Mouse (Mus musculus) cerebellum, postnatal 10 days (tissue): ENCODE data around the gene Rab34.

ENCODE experiments used
- DNase-seq, 2 experiments: peaks; one replicate each; pipeline ENCODE4 v3.0.0; 2021; ENCODE audit warnings: mixed read lengths in 2 of 2

The Rab34 gene

DNA sequence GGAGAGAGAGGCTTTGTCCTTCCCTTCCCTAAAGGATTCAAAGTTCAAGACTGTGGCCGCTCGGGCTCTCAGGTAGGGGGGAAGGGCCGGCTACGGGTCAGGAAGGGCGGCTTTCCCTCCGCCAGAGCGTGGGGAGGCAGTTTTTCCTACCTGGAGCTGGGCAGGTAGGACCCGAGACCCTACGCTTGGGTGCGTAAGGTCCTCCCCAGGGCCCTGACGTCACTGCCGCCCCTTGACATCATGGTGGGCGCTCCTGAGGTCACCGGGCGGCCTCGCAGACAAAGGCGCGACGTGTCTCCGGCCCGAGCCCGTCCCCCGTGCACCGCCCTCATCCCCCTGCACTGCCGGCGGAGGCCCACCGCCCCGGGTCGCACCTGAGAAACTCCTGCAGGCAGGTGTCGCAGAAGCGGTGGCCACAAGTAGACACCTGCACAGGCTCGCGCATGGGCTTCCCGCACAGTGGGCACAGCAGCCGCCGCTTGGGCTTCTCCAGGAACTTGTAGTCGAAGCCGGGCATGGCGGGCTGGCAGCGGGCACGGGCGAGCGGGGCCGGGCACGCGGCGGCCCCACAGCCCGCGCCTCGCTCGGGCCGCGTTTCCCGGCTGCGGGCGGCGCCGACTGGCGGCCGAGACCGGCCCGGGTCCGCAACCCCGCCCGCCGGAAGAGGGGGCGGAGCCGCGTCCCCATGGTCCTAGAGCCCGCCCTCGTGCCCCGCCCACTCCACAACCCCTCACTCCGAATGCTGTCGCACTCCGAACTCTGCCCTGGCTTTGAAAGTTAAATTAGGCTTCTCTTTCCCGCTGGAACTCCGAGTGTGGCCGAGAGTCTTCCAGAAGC, 23.1 kb upstream of the Rab34 start, which contains the start of gene Traf4:
Traf4 (minus strand) TSS at position 666 of the 837 bp plus-strand sequence.
- peak; percentile 90 to 94 for DNase-seq

DNA sequence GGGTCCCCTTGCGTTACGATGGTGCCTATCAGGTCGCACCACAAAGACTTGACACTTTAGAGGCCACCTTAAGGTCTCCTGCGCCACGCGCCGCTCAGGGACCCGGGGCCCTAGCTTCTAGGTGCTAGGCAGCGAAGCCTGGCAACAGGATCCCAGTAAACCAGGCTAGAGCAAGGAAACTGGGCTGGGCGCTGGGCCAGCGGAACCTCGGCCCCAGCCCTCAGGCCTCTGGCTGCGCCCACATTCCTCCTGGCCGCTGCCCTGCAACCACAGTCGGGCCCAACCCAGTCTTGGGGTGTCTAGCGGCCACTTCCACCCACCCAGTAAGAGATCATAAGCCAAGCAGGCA, 22.5 kb upstream of the Rab34 start:
- DNase-seq, result peak in 1 of 2 experiments; percentile 69

DNA sequence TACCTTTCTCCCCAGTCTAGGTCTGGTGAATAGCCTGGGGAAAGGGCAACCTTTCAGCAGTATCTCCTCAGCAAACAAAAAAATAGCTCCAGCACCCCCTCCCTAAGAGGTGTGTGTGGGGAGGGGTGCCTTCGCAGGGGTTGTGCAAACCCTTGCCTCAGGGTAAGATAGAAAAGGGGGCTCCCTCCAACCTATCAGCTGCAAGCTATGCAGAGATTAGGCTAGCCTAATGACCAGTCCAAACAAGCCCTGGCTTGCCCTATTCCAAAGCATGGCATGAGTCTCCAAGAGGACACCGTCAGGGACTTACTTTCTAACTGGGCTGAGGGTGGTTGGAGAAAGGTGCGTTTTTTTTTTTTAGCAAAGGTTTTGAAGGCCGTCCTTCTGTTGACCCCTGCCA, 22.1 kb upstream of the Rab34 start:
- no peak for DNase-seq

DNA sequence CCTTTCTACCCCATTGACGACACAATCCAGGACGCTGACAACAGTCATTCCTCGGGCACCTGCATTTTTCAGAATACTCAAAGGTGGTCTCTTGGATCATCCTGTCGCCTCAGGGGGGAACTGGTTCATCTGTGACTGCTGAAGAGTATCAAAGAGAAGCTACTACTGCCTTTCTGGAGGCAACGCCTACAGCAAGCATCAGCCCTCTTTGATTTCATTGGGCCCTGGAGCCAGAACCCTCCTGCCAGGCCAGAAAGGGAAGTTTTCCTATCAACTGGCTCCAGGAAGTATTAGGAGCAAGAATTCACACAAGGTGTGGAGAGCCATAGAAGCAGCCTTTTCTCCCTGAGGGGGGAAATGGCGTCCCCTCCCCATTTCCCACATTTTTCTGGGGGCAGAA, 21.6 kb upstream of the Rab34 start:
- DNase-seq, result no peak

DNA sequence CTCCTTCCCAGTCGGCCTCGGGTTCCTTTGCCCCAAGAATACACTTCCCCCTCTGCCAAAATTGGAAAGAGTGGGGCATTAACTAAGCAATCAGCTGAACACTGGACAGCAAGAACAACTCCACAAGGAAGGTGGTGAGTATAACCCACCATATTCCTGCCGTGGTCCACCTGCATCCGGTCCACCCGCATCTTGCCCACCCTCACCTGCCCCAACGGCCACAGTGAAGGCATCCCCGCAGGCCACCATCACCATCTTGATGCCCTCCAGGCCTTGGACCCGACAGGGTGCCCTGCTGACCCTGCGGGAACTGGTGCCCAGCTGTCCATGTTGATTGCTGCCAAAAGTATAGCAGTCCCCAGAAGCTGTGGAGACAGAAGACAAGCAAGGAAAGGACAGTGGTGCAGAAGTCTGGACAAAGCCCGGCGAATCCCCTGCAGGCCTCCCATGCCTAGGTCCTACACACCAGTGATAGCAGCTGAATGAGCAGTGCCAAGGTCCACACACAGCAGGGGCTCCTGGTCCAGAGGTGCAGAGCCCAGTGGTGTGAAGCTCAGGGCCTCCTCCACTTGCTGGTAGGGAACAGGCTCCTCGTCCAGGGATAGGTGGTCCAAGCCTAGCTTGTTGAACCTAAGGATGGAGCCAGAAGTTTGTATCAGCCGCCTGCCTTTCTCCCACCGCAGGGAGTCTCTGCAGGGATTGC, 20.8 kb upstream of the Rab34 start:
- no peak for DNase-seq

DNA sequence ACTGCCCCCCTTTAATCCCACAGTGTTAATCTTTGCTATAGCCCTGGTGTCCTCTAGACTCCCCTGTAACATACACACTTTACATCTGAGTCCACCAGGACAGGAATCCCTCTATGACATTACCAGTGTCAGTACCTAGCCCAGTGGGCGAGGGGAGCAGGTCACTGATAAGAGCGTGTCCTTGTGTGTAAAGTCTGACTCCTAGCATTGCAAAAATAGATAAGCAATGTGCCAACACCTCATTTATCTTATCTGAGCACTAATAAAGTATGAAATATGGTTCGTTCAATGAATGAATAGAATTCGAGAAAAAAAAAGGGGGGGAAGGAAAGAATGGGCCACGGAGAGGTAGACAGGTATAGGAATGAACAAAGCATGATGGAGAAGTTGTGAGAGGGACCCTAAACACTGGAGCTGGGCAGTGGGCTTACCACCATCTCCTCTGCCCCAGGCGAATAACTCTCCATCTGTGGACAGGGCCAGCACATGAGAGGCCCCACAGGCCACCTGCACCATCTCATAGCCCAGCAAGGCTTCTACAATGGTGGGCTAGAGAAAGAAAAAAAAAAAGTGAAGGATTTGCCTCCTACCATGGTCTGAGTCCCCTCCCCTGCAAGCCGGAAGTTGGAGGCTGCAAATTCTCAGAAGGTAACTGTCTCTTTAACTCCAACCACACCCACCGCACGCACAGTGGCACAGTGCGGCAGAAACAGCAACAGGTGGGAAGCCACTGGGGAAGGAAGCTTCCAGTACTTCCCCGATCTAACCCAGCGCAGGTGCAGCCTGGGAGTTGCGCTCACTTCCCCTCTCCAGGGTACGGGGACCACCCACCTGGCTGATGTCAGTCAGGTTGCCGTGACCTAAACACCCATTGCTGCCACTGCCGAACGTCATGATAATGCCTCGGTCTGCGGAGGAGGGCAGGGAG, 19.4 kb upstream of the Rab34 start:
- no peak for DNase-seq

DNA sequence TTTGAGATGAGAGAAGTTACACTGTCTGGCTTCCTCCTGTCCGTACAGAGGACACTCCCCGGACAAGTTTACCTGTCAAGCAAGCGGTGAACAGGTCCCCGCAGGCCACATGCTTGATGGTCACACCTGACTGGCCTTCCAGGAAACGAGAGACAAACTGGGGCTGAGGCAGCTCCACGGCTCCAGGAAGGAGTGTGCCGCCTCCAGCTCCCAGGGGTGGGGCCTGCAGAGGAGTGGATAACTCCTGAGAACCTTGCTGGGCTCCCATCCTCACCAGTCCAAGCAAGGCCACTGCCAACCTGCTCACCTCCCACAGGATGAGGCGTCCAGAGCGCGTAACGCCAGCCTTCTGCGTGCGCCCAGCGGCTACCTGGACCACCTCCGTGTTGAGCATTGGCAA, 17.9 kb upstream of the Rab34 start:
- DNase-seq, result no peak

DNA sequence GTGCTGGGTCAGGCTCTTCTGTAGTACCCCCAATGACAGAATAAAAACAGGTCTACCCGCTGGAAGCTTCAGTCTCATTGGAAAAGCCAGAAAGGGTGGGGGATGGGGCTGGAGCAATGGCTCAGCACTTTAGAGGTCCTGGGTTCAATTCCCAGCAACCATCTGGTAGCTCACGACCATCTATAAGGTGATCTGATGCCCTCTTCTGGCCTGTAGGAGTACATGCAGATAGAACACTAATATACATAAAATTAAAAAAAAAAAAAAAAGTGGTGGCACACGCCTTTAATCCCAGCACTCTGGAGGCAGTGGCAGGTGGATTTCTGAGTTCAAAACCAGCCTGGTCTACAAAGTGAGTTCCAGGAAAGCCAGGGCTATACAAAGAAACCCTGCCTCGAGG, 16.9 kb upstream of the Rab34 start:
- no peak for DNase-seq

DNA sequence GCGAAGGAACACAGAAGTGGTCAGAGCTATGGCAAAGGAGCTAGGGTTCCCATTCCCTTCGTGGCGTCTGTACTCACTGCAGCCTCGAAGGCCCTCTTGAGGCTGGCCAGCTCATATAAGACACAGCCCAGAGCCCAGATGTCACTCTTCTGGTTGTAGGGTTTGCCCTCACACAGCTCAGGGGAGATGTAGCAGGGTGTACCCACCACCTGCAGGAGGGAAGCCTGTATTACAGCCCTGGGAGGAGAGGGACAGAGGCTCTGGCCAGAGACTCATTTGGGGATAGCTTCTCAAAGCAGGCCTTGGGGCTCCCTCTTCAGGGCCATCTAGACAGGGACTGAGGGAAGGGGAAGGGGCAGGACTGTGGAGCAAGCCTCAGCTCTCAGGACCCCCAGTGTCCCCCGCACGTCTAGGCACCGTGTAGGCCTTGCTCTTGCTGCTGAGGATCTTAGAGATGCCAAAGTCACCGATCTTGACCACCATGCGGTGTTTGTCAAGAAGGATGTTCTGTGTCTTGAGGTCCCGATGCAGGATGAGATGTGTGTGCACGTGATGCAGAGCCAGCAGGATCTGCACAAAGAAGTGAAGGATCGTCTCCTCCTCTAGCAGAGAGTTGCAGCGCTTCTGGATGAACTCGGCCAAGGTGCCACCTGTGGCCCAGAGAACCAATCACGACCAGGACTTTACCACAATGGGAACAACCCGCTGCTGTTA, 16.0 kb upstream of the Rab34 start:
- no peak for DNase-seq

DNA sequence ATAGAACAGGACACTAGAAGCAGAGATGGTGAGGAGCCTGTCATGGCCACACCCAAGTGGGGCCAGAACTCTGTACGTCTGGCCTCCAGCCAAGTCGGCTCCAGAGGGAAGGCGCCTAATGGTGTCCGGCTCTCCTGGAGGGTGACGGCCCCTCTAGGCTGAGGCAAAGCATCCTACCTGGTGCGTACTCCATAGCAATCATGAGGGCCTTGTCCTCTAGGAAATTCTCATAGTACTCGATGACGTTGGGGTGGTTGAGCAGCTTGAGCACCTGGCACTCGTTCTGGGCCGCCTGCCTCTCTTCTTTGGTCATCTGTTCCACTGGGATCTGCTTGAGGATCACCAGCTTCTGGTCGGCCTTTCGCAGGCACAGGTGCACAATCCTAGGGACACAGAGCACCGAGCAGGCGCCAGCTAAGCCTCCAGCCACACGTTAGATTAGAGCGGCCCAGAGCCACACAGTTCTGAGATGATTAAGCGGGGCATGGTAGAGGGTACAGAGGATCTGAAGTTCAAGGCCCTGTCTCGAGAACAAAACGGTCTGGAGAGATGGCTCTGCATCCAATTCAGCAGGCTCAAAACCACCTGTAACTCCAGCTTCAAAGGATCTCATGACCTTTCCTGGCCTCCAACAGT, 15.4 kb upstream of the Rab34 start:
- no peak for DNase-seq

DNA sequence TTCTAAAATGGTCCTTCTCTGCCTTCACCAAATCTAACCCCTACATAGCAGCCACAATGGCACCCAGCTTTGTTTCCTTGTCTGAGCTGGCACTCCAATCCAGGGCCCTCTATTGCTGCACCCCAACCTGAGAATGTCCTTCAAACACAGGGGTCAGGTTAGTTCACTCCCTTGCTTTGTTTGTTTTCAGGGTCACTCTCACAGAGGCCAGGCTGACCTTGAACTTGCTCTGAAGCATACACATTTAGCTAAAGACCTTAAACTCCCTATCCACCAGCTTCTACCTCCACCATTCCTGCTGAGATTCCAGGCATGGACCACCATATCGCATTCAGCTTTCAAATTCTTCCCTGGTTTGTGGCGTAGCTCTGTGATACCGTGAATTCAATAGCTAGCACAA, 13.7 kb upstream of the Rab34 start:
- DNase-seq, result no peak

DNA sequence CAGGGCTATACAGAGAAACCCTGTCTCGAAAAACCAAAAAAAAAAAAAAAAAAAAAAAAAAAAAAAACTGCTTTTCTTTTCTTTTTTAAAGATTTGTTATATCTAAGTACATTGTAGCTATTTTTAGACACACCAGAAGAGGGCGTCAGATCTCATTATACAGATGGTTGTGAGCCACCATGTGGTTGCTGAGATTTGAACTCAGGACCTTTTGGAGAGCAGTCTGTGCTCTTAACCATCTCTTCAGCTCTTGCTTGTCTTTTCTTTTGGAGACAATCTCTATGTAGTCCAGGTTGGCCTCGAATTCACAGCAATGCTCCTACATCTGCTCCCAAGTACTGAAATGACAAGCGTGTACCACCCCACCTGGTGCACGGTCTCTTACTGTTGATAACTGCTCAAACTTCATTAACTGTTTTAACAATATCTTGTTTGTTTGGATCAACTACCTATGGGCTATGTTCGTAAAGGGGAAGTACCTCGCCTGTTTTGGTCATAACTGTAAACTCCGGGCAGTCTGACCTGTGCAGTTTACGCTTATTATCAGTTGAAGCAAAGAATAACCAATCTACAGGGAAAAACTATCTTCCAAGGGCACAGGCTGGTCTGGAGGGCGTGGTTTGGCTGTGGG, 12.3 kb upstream of the Rab34 start:
- no peak for DNase-seq

DNA sequence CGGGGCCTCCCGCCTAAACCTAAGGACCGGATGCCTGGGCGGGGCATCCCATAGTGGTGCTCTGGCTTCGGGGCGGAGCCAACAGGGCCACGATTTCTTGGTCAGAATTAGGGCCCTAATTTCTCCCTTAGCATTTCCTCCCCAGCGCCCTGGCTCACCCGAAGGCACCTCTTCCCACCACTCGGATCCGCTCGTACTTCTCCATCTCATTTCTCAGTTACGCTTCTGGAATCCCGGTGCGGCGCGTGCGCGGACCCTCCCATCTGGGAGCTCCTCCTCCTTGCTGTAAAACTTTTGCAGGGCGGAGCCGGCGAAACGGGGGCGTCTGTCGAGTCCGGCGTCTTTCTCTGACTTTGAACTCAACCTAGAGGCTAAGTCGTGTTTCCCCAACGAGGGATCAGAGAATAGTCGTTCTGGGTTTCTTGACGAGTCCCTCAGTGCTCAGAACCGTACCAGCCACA, 11.8 kb upstream of the Rab34 start, which contains the start of the genes Nek8 and Tlcd1:
Nek8 (minus strand) TSS at position 274 of the 461 bp plus-strand sequence.
Tlcd1 (plus strand) TSS at position 310 of the 461 bp plus-strand sequence.
- peak; percentile 84 to 90 for DNase-seq

DNA sequence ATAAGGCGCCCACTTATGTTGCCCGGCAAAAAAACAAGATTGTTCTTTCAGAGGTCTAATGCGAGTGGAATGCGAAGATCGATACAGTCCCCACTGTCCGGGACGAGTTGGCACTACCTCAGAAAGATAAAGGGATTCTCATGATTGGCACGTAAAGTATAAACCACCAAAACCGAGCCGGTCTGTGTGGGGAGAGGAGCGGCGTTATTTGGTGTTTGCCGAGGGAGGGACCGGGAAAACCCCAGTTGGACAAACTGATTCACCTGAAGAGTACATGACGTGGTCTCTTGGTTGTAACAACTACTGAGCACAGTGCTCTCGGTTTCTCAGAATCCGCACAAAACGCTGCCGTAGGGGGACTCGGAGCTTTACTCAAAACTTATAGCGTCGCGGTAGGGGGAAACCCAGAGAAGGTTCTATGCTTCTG, 11.3 kb upstream of the Rab34 start:
- DNase-seq, result no peak

DNA sequence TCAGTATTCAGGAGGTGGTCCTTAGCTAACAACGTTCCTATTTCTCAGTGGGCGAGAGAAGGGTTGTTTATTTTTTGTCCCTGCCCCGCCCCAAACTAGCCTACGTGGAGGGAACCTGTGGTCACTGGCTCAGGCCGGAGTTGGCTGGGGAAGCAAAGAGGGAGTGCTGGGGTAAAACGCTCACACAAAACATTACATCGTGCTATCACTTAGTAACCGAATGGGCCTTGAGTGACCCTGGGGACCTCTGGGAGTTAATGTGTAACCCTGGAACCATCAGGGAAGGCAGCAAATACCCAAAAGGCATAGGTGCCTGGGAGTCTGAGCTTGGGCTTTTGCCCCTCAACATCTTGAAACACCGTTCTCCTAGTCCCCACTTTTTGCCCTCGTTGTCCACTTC, 10.8 kb upstream of the Rab34 start:
- DNase-seq, result no peak

DNA sequence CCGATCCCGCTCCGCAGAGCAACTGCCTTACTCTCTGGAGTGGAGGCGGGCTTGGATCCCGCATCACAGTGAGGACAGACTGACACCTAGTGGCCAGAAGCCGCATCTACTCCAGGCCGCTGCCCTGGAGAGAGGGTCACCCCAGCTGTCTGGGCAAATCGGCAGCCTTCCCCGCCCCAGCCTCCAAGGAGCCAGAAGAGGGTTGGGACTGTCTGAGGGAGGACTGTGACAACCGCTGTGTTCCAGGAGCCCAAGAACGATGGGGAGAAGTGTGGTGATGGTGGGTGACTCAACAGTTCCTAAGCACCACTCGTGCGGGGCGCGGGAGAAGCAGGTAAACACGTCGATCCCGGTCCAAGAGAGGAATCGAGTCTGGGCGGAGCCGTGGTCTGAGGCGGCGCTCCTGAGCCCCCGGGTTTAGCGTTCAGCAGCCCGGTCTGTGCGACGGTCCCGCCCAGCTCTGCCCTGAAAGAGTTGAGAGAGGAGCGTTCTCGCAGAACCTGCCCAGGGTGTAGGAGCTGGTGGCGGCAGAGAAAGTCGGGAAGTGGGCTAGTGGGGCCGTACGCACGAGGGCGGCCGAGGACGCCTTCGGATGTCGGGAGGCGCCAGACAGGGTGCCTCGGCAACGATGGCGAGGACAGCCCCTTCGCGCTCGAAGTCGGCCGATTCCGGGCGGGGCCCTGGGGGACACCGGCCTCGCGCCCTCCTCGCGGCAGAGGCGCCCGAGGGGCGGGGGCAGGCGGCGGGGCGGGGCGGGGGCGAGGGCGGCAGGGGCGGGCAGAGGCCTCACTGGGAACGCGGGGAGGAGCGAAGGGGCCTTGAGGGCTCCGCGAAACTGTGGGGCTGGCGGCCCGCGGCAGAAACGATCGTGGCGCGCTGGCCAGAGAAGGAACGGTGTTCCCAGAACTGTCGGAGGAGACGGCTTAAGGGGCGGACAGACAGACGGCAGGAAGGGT, 10.0 kb upstream of the Rab34 start:
- peak; percentile 97 for DNase-seq

DNA sequence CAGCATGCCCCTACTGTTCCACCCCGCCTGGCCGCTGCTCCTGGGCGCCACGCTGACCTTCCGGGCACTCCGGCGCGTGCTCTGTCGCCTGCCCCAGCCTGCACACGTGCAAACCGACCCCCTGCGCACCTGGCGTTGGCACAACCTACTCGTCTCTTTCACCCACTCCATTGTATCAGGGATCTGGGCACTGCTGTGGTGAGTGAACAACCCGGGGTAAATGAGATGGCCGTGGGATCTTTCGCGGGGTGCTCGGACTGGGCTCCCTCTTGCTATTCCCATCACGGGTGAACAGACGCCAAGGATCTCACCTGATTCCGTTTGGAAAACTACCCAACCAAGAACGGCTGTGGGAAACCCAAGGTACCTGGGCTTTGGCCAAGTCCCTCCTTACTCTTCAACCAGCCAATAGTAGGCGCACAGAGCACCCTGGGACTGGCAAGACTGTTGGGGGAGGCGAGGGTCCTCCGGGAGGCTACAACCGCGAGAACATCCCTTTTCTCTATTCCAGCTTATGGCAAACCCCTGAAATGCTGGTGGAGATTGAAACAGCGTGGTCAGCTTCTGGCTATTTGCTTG, 9.3 kb upstream of the Rab34 start:
- peak; percentile 88 to 89 for DNase-seq

DNA sequence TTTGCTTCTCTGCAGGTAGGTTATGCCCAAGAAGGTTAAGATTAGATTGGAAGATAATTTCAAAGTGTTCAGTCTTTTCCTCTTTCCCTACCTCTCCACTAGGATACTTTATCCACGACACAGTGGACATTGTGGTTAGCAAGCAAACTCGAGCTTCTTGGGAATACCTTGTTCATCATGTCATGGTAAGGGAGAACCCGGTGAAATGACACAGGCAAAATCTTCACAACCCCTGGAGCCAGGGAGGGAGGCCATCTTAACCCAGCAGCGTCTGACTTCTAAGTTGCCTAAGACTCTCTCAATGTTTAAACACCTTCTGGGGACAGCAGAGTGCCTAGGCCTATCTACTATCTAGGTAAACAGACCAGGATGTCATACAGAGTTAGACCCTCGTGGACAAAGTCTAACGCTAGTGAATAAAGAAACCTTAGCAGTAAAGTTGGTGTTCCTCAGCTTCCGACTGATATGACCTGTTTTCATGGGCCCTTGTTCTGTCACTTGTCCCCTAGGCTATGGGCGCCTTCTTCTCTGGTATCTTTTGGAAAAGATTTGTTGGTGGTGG, 8.7 kb upstream of the Rab34 start:
- no peak for DNase-seq

DNA sequence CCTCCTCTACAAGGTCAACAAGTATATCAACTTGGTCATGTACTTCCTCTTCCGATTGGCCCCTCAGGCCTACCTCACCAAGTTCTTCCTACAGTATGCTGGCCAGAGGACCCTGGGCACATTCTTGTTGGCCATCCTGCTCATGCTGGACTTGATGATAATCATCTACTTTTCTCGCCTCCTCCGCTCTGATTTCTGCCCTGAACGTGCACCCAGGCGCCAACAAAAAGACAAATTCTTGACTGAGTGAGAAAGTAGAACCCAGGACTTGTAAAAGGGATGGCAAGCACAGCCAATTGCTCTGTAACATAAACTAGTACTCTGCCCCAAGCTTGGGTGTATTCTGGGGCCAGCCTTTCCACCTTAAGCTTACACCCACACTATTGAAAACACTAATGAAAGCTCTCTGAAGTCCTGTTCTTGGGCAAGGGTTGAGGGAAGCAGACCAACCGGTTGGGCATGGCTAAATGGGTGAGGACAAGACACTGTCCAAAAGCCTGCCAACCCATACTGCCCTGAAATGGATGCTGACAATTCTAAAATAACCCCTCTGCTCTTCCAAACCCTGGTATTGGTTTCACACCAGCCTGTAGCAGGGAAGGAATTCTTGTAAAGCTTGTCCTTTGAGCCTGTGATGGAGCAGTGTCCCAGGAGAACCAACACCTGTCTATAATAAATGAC, 8.0 kb upstream of the Rab34 start:
- DNase-seq, result no peak
